Mouse (Mus musculus) cerebellum, adult 2 months (tissue): ENCODE results near the gene Sohlh2. TPM values are rescaled to one million over a fixed set of nuclear protein-coding genes. Genes with fewer than 3 reads are reported as not detected.
A peak's percentile ranks its signal among the peaks of the same experiment; 100 is the strongest.

Source experiments
- DNase-seq, 2 experiments: peaks; one replicate each; pipeline ENCODE4 v3.0.0; 2021
- H3K27ac ChIP-seq: fragments of 200-500 bp; 2 replicates; pipeline ENCODE4 v1.5.1; 2012; ENCODE audit warnings: low read length, control low read depth, inconsistent platforms; ENCODE audit not compliant: insufficient read depth
- H3K27me3 ChIP-seq: fragments of 200-500 bp; 2 replicates; pipeline ENCODE4 v1.6.1; 2012; ENCODE audit warnings: inconsistent platforms, mild to moderate bottlenecking, low read length, moderate library complexity; ENCODE audit not compliant: control insufficient read depth, insufficient read depth
- H3K4me1 ChIP-seq: fragments of 200-500 bp; 2 replicates; pipeline ENCODE4 v1.6.1; 2011; ENCODE audit warnings: low read length; ENCODE audit not compliant: control insufficient read depth, insufficient read depth
- H3K4me3 ChIP-seq: fragments of 200-500 bp; replicated peaks from 2 replicates; pipeline ENCODE3; 2011; ENCODE audit warnings: mild to moderate bottlenecking, low read depth, low read length, control low read depth; ENCODE audit not compliant: insufficient read depth
- CTCF ChIP-seq: fragments of 200-500 bp; IDR thresholded peaks from 2 replicates; pipeline ENCODE4 v1.5.1; 2011; ENCODE audit warnings: low read depth, mild to moderate bottlenecking, control low read depth, low read length, moderate library complexity, borderline replicate concordance; ENCODE audit not compliant: insufficient read depth
- POLR2A ChIP-seq: fragments of 200-500 bp; IDR thresholded peaks from 2 replicates; pipeline ENCODE4 v1.6.1; 2011; ENCODE audit warnings: low read length, control low read depth, borderline replicate concordance; ENCODE audit not compliant: insufficient read depth
- WGBS: fragments of 180-500 bp; shearing (Covaris S2); methylation state at CpG from one replicate; pipeline ENCODE4 v1.1.7; 2018; 5-methylcytosine and 5-hydroxymethylcytosine counted together
- polyA plus RNA-seq: library from polyadenylated mRNA; depleted of rRNA; stranded (reverse); fragments of >200 nt; gene quantifications from 2 replicates; pipeline ENCODE4 v1.2.3, GENCODE M21; 2012

The Sohlh2 gene
- polyA plus RNA-seq, 1 experiment, result not detected

- TF ChIP-seq CTCF, result no peak
- TF ChIP-seq POLR2A, result no peak
- WGBS, result 56% methylated on average over 2 of the region's 2 CpGs
These were observed 30.4 kb downstream of the Sohlh2 start for GRCm38 (mm10) chr3:55212254-55212653.

GRCm38 (mm10) chr3:55213785-55214184 is 32.0 kb downstream of the Sohlh2 start:
- no peak overlapping the region for H3K4me3 ChIP-seq
- no peak for DNase-seq
- WGBS, result 16% methylated on average over 4 of the region's 4 CpGs
- no peaks in the 10 kb centered on the region for H3K27me3 ChIP-seq
- no peaks in the 10 kb centered on the region for H3K4me1 ChIP-seq
- TF ChIP-seq CTCF (no peak), POLR2A (no peak)
- H3K27ac ChIP-seq, result no peak overlapping the region

More at GRCm38 (mm10) chr3:55212254-55212653, 30.4 kb downstream of the Sohlh2 start:
- no peak for DNase-seq
- Histone ChIP-seq H3K4me1 (no peaks in the 10 kb centered on the region), H3K27ac (no peak overlapping the region), H3K27me3 (no peaks in the 10 kb centered on the region), H3K4me3 (no peak overlapping the region)

- Histone ChIP-seq H3K4me1 (no peaks in the 10 kb centered on the region), H3K27me3 (no peaks in the 10 kb centered on the region), H3K27ac (no peak overlapping the region), H3K4me3 (no peak overlapping the region)
- WGBS, result 44% methylated on average over 6 of the region's 6 CpGs
- no peak for TF ChIP-seq CTCF
- TF ChIP-seq POLR2A, result no peak
- DNase-seq, result no peak
These were observed 32.6 kb downstream of the Sohlh2 start for GRCm38 (mm10) chr3:55214413-55214812.

- 94% methylated on average over 2 of the region's 2 CpGs for WGBS
- no peak for DNase-seq
- no peak overlapping the region for H3K27ac ChIP-seq
- H3K27me3 ChIP-seq, result no peaks in the 10 kb centered on the region
- 0 out of 2 replicates have a peak, but pooled peaks have one; percentile 5 for TF ChIP-seq CTCF
- no peak for TF ChIP-seq POLR2A
- H3K4me1 ChIP-seq, result no peaks in the 10 kb centered on the region
- no peak overlapping the region for H3K4me3 ChIP-seq
These were observed 40.7 kb downstream of the Sohlh2 start for GRCm38 (mm10) chr3:55222502-55222901.

- TF ChIP-seq POLR2A (no peak), CTCF (no peak)
- 85% methylated on average over 3 of the region's 3 CpGs for WGBS
- no peak for DNase-seq
These were observed 42.0 kb downstream of the Sohlh2 start for GRCm38 (mm10) chr3:55223862-55224261.

GRCm38 (mm10) chr3:55226501-55227213 is 44.8 kb downstream of the Sohlh2 start:
- TF ChIP-seq POLR2A (no peak), CTCF (no peak)
- 37% methylated on average over 18 of the region's 18 CpGs for WGBS
- Histone ChIP-seq H3K4me3 (no peak overlapping the region), H3K27ac (no peak overlapping the region), H3K27me3 (no peaks in the 10 kb centered on the region), H3K4me1 (no peaks in the 10 kb centered on the region)
- no peak for DNase-seq

More at GRCm38 (mm10) chr3:55223862-55224261, 42.0 kb downstream of the Sohlh2 start:
- Histone ChIP-seq H3K4me1 (no peaks in the 10 kb centered on the region), H3K4me3 (no peak overlapping the region), H3K27me3 (no peaks in the 10 kb centered on the region), H3K27ac (no peak overlapping the region)

- Histone ChIP-seq H3K27ac (no peak overlapping the region), H3K4me1 (no peaks in the 10 kb centered on the region), H3K27me3 (no peaks in the 10 kb centered on the region), H3K4me3 (no peak overlapping the region)
- no peak for TF ChIP-seq POLR2A
- WGBS, result 43% methylated on average over 4 of the region's 4 CpGs
- DNase-seq, result no peak
These were observed 45.4 kb downstream of the Sohlh2 start for GRCm38 (mm10) chr3:55227214-55227581.

GRCm38 (mm10) chr3:55241730-55242421 is 60.0 kb downstream of the Sohlh2 start, which contains the start of gene Dclk1:
Gene Dclk1 (plus strand): TSS chr3:55242364.
- 35% methylated on average over 10 of the region's 10 CpGs for WGBS
- no peak within 1 kb of the TSS for H3K27ac ChIP-seq
- 0 out of 2 replicates have a peak, but pooled peaks cover 3% of the 10 kb centered on the region for H3K4me1 ChIP-seq
- TF ChIP-seq CTCF (no peak), POLR2A (no peak)
- no peaks in the 10 kb centered on the region; the same call in 1 of the 2 replicates for H3K27me3 ChIP-seq
- no peak for DNase-seq
- H3K4me3 ChIP-seq, result peak within 1 kb of the TSS; percentile 41
